Mouse (Mus musculus) forebrain, embryonic 15.5 days (tissue): ENCODE data around the gene Prima1. TPM values are rescaled to one million over a fixed set of nuclear protein-coding genes. Genes with fewer than 3 reads are reported as not detected.

ENCODE experiments used
- polyA plus RNA-seq: library from polyadenylated mRNA; unstranded; fragments of >200 nt; fragmentation: Nextera tagmentation; extraction: Ambion mirVana; gene quantifications from 2 replicates; pipeline ENCODE4 v1.2.1, GENCODE M21; 2015

Gene Prima1
- polyA plus RNA-seq, 1 experiment from 2014 or later, result 0.25 TPM

Other genes starting within 250 kb of the Prima1 start
- gene Fam181a, start 68.8 kb upstream of the Prima1 start, polyA plus RNA-seq, result 4.0 TPM in 2 replicates
- gene Asb2, start 113.9 kb upstream of the Prima1 start, polyA plus RNA-seq, result 0.55 and 0.74 TPM in 2 replicates
- 19.2 and 21.9 TPM in 2 replicates for gene Otub2, start 146.5 kb upstream of the Prima1 start, polyA plus RNA-seq
- gene 9330161L09Rik, start 165.7 kb upstream of the Prima1 start, polyA plus RNA-seq, result 0.69 and 1.1 TPM in 2 replicates
- gene Ddx24, start 183.7 kb upstream of the Prima1 start, polyA plus RNA-seq, result 147 and 153 TPM in 2 replicates
- gene Ifi27, start 192.1 kb upstream of the Prima1 start, polyA plus RNA-seq, result 6.7 and 8.0 TPM in 2 replicates
- gene Ifi27l2a, start 201.5 kb upstream of the Prima1 start, polyA plus RNA-seq, result 3.1 and 6.2 TPM in 2 replicates
- not detected in 2 replicates for gene Ifi27l2b, start 215.1 kb upstream of the Prima1 start, polyA plus RNA-seq